Mouse (Mus musculus) Patski (cell line): ENCODE data around the gene Fam83f. TPM values are rescaled to one million over a fixed set of nuclear protein-coding genes. Genes with fewer than 3 reads are reported as not detected.

ENCODE experiments used
- ATAC-seq: fragments of 100-300 bp; one replicate; pipeline ENCODE4 v1.8.0; 2021
- CTCF ChIA-PET: fragments of 350-600 bp; sonication (Branson Sonifier 250); formaldehyde crosslinking; loops from one replicate; lab custom pipeline; 2022; ENCODE audit warnings: inconsistent platforms; lab: Charles Lee
- POLR2A ChIA-PET: fragments of 350-600 bp; sonication (Branson Sonifier 250); formaldehyde crosslinking; loops from one replicate; lab custom pipeline; 2022; ENCODE audit warnings: antibody characterized with exemption, inconsistent platforms; lab: Charles Lee
- DNase-seq: peaks from one replicate; pipeline ENCODE4 v3.0.0-alpha.2; 2011; ENCODE audit warnings: low read depth, low spot score
- H3K27me3 ChIP-seq: fragments of 371-371 bp; one replicate; pipeline ENCODE4 v1.5.1; 2021
- CTCF ChIP-seq: fragments of 100-300 bp; IDR thresholded peaks from one replicate; pipeline ENCODE4 v1.5.1; 2021
- in situ Hi-C: fragments of 300-500 bp; cut with MboI; formaldehyde crosslinking; loops from 3 replicates; pipeline ENCODE4 v1.11.1; 2018; ENCODE audit warnings: low pct_unique_long_range_greater_than_20kb, mixed read lengths
- polyA plus RNA-seq: library from polyadenylated mRNA; unstranded; gene quantifications from one replicate; pipeline ENCODE4 v1.2.3, GENCODE M21; 2021

Gene Fam83f
- polyA plus RNA-seq, 1 experiment from 2014 or later = not detected

DNA sequence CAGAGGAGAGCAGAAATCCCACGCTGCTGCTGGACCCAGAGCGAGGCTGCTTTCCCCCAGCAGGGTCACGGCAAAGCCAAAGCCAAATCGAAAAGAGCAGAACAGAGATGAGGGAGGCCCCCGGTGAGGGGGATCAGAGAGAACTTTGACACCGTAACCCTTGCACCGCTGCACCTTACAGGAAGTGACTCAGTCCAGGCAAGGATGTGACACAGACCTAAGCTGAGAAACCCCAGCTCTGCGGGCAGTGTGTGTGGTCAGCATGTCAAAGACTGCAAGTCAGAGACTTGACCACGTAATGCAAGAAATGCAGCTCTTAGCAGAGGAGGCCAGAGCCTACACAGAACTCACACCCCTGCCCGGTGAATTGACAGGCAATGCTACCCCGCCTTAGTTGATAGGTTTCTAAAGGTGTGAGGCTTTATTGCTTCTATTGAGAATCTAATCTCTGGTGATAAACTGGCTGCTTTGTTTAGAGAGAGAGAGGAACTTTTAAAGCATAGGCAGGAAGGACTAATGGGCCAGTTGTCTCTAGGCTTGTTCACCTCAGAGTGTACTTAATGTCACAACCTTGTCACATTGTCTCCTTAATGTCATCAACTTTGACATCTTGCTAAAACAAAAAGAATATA lies 32.5 kb upstream of the Fam83f start:
- POLR2A ChIA-PET = no interaction called here
- in situ Hi-C loops = loop anchor here (10.0 kb wide), 1 partner anchor 56 kb away; no protein-coding TSS in a partner anchor
- no peak for ATAC-seq
- no peak for DNase-seq
- H3K27me3 ChIP-seq = no peaks in the 10 kb centered on the region
- CTCF ChIA-PET = no interaction called here
- TF ChIP-seq CTCF = no peak

DNA sequence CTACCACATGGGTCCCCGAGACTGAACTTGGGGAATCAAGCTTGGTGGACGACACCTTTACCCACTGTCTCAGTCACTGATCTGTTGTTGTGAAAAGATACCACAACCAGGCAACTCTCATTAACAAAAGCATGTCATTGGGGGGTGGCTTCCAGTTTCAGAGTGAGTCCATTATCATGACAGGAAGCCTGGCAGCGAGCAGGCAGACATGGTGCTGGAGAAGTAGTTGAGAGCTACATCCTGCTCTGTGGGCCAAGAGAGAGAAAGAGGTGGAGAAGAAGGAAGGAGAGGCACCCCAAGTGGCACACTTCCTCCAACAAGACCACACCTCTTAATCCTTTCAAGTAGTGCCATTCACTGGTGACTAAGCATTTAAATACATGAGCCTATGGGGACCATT lies 31.8 kb upstream of the Fam83f start:
- DNase-seq = no peak
- in situ Hi-C loops = loop anchor here (10.0 kb wide), 1 partner anchor 55 kb away; no protein-coding TSS in a partner anchor
- no peak for ATAC-seq
- H3K27me3 ChIP-seq = no peaks in the 10 kb centered on the region
- POLR2A ChIA-PET = no interaction called here
- TF ChIP-seq CTCF = no peak
- CTCF ChIA-PET = no interaction called here

DNA sequence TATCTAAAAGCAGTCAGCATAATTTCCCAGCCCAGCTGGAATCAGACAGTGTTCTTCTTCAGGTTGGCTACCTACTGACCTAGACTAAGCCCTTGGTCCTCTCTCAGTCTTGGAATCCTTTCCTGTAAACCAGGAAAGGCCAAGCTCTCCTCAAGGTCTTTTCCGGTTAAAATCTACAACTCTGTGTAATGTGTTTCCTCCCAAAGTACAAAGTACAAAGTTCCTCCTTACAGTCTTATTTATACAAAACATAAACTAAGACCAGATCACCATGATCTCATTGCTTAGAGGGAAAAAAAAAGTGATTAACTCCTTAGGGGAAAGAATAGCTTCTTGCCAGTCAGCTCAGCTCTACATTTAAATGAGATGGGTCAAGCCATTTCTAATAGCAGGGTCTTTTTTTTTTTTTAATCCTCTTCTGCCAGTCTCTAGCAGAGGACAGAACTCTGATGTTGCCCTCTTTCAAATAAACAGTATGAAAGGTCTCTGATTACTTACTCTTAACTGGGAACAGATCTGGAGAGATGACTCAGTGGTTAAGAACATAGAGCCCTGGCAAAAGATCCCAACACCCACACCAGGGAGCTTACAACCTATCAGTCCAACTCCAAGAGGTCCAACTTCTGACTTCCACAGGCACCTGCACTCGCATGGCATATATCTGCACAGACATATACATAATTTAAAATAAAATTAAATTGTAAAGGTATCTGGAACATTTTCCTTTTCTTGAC lies 29.8 kb upstream of the Fam83f start:
- no peak for ATAC-seq
- in situ Hi-C loops = no loop called here
- ChIA-PET POLR2A (interaction anchor here (0.6 kb wide), 1 partner anchor 8 kb away, joined by 3 read pairs; no protein-coding TSS in a partner anchor), CTCF (interaction anchor here (1.1 kb wide), 1 partner anchor 39 kb away, joined by 3 read pairs; no protein-coding TSS in a partner anchor)
- H3K27me3 ChIP-seq = no peaks in the 10 kb centered on the region
- DNase-seq = no peak
- TF ChIP-seq CTCF = no peak

DNA sequence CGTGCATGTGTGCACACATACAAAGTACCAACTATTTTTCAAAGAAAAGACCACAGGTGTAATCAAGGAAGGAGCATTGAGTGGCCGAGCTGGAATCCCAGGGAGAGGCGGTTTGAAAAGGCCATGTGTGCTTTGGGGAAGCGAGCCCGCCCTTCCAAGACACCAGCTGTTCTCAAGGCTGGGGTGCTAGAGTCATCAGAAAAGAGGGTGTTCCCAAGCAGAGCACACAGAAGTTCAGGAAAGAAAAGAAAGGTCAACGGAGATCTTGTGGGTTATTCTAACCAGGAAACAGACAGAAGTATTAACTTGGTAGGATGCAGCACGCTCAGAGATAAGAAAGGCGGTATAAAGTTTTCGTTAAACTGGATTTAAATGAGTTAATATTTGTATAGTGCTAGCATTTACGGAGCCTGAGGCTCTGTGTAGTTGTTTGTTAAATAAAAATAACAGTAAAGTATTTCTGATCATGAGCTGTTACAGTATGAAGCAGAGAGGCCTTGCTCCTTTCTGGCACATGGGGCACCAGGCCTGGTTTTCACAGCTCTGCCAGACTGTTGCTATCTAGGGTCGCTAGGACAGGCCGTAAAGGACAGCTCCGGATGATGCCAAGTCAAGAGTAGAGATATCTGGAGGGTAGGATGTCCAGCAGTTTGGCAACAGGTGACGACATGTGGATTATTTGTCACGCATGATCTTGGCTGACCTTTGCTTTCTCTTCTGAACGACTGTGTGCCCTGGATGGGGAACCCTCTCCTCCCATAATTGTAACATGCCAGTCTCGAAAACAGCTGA lies 26.4 kb upstream of the Fam83f start:
- CTCF ChIA-PET = interaction anchor here (1.6 kb wide), 1 partner anchor 8 kb away, joined by 3 read pairs; no protein-coding TSS in a partner anchor
- H3K27me3 ChIP-seq = no peaks in the 10 kb centered on the region
- in situ Hi-C loops = no loop called here
- POLR2A ChIA-PET = no interaction called here
- DNase-seq (no peak), ATAC-seq (no peak)
- no peak for TF ChIP-seq CTCF

DNA sequence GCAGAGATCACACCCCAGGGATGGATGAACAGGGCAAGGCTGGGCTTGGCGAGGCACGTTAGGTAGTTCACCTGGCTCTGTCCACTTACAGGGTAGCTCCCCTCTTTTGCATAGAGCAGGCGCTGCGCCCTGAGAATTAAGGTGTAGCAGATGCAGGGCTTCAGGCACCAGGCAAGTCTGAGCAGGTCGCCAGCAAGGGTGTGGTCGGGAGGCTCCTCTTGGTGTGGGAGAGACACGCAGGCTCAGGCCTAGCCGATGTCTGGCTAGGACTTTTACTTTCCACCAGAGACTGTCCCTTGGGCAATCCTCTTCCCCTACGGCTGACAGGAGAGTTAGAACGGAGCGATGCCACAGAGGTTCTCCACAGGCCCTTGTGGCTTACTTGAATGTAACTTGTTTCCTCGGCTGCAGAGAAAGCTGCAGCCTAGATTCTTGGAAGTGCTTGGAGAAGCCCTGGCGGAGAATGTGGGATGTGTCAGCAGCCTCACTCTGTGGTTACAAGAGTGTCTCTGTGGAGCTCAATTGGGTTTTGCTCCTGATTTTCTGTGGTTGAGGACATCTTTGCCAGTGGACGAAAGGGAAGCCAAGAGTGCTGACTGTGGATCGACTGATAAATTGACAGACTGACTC lies 22.6 kb upstream of the Fam83f start:
- in situ Hi-C loops = no loop called here
- no peak for DNase-seq
- H3K27me3 ChIP-seq = no peaks in the 10 kb centered on the region
- POLR2A ChIA-PET = interaction anchor here (0.5 kb wide), 2 partner anchors 278 to 326 kb away, joined by 3 read pairs; no protein-coding TSS in a partner anchor
- no peak for TF ChIP-seq CTCF
- CTCF ChIA-PET = no interaction called here
- no peak for ATAC-seq

DNA sequence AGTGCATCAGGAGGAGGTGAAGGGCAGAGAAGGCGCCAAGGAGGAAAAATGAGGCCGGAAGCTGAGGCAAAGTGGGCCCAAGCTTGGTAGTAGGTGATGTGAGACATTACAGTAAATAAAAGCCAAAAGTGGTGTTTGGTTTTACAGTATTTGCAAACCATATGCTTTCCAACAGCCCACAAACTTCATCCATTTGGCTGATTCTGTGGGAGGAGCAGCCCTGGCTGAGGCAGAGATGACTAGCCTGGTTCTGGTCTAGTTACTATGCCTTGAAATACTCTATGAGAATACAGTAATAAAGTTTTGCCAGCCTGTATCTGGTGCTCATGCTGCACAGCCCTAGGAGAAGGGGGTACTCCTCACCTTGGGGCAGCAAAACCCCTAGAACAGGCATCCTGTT lies 21.2 kb upstream of the Fam83f start:
- TF ChIP-seq CTCF = no peak
- POLR2A ChIA-PET = interaction anchor here (0.6 kb wide), 1 partner anchor 9 kb away, joined by 3 read pairs; no protein-coding TSS in a partner anchor

DNA sequence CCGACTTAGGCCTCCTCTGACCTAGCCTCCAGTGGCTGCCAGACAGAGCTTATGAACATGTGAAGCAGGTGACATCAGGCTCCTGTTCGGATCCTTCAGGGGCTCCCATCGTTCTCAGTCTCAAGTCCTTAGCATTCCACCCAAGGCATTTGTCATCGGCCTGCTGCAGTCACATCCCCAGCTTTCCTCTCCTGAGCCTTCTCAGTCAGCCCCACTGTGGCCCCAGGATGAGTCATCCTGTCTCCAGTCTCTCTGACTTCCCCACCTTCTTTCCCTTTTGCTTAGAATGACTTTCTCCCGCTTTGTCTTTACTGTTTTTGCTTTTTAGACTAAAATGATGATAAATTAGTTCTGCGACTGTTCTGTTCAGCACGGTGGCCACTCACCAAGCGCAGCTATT lies 17.8 kb upstream of the Fam83f start:
- in situ Hi-C loops = no loop called here
- POLR2A ChIA-PET = no interaction called here
- CTCF ChIA-PET = interaction anchor here (1.3 kb wide), 1 partner anchor 9 kb away, joined by 3 read pairs; no protein-coding TSS in a partner anchor
- DNase-seq (no peak), ATAC-seq (no peak)
- no peak for TF ChIP-seq CTCF
- H3K27me3 ChIP-seq = peaks cover 7% of the 10 kb centered on the region

More for the DNA sequence above, 21.2 kb upstream of the Fam83f start:
- in situ Hi-C loops = no loop called here
- CTCF ChIA-PET = no interaction called here
- DNase-seq (no peak), ATAC-seq (no peak)
- peaks cover 4% of the 10 kb centered on the region for H3K27me3 ChIP-seq

DNA sequence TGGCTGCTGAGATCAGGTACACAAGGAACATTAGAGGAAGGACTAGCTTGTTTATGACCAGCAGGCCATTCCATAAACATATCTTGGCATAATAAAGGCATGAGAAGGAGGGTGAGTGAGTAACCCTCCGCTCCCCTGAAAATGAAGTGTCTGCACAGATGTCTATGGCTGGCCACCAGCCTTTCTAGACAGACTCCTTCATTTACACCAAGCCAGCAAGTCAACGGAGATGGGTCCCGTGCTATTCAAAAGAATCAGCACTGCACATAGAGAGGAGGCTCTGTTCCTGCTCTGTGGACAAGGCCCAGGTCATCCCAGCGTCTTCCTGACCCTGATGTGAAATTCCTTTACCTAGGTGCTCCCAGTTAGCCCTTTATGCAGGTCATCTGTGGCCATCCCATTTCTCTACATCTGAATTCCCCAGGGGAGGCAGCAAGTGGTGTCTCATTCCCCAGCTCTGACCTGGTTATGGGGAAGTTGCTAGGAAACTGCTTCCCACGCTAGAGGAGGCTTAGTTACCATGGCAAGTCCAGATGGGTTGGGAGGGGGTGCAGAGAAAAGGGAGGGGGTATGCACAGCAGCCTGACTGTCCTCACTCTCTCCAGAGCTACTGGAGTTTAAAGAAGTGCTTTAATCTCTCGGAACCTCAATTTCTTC lies 12.7 kb upstream of the Fam83f start:
- TF ChIP-seq CTCF = no peak
- POLR2A ChIA-PET = no interaction called here
- peaks cover 12% of the 10 kb centered on the region for H3K27me3 ChIP-seq
- CTCF ChIA-PET = no interaction called here
- DNase-seq (no peak), ATAC-seq (no peak)
- in situ Hi-C loops = no loop called here

DNA sequence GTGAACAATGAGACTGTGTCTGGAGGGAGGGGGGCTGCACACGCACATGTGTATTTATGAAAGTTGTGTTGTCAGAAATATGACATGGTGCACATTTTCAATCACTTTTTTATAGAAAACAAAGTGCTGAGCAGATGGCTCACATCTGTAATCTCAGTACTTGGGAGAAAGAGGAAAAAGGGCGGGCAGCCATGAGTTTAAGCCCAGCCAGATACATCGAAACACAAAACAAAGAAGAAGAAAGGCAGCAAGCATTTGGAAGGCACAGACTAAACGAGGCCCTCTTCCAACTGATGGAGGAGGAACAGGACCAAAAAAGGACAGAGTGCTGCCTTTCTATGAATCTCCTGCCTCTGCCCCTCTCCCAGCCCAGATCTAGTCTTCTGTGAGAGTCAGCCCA lies 10.7 kb upstream of the Fam83f start:
- in situ Hi-C loops = no loop called here
- peaks cover 8% of the 10 kb centered on the region for H3K27me3 ChIP-seq
- no peak for TF ChIP-seq CTCF
- DNase-seq (no peak), ATAC-seq (no peak)
- CTCF ChIA-PET = no interaction called here
- POLR2A ChIA-PET = no interaction called here

DNA sequence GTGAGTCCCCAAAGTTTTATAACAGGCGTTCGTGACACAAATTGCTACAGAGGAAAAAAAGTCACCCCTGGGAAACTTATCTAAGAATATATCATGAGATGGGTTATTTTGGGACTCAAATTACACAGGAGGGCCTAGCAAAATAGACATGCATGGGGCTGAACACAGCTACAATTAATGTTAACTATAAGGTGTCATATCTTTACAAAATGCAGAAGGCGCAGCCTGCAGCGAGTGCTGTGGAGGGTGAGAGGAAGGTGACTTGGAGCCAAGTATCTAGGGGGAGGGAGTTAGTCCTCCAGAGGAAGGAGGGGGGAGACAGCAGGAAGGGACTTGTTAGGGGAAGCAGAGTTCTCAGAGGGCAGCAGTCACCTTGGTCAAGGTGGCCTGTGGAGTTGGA lies 7.2 kb upstream of the Fam83f start:
- DNase-seq = no peak
- no peak for TF ChIP-seq CTCF
- in situ Hi-C loops = no loop called here
- no peak for ATAC-seq
- CTCF ChIA-PET = no interaction called here
- H3K27me3 ChIP-seq = peaks cover 7% of the 10 kb centered on the region
- POLR2A ChIA-PET = no interaction called here
